Mouse (Mus musculus) small intestine, adult 2 months (tissue): ENCODE results near the gene Sun3.

ENCODE experiments used
- CTCF ChIP-seq: fragments of 200-500 bp; IDR thresholded peaks from 2 replicates; pipeline ENCODE4 v1.5.1; 2012; ENCODE audit warnings: low read depth, mild to moderate bottlenecking, control low read depth, inconsistent platforms, low read length, moderate library complexity, mixed read lengths; ENCODE audit not compliant: insufficient replicate concordance, insufficient read length; ENCODE audit errors: extremely low read depth
- POLR2A ChIP-seq: fragments of 200-500 bp; IDR thresholded peaks from 2 replicates; pipeline ENCODE4 v1.6.1; 2012; ENCODE audit warnings: low read depth, mild to moderate bottlenecking, control low read depth, inconsistent platforms, low read length, moderate library complexity

DNA sequence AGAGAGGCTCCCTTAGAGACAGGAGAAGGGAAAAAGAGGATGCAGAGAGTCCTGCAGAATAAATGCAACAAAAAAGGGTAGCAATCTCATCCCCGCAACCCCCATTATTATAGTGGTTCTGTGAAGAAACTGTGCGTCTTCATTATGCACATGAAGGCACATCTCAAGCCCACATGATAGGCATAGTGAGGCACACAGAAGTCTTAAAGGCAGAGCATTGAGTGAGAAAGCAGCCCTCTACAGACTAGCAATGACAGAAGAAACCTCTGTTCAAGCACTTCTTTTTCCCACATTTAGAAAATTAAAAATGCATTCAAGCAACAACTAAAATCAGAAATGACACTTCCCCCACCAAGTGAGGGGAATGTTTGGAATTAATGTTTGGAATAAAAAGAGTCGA lies 27.7 kb upstream of the Sun3 start:
- TF ChIP-seq CTCF (no peak), POLR2A (no peak)
